Comparison of ENCODE assay signal across 11 mouse cellular contexts in the genomic region with DNA sequence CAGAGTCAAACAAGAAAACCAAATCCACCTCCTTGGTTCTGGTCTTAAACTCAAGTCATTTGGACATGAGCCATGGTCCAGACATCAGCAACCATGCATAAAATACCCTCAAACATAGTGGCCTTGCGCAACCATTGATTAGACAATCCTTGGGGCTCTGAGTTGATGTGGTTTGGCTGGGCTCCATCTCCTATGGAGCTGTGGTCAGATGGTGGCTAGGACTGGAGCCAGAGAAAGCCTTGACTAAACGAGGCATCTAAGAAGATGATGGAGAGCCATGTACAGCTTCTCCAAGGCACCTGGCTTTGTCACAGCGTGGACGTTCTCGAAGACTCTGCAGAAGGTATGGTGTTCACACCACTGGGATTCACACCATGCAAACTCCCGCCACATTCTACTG.
DNase-seq lines count a peak whose midpoint lies in the region; ATAC-seq and TF ChIP-seq lines count a peak whose summit lies in the region.
"Had no signal": no experiment of that assay in that cellular context is flagged by ENCODE, and none has a peak within 500 bp of the region (broad histone marks: within the 10 kb centered on the region; RNA-seq: fewer than 3 reads in every experiment).

No protein-coding gene starts in this region.

- ATAC-seq in embryonic facial prominence, embryonic 14.5 days (ENCODE audit: low read depth) = no peak
- ATAC-seq in midbrain, postnatal 0 days (ENCODE audit: low FRiP score) = no peak
- no peak for ATAC-seq in midbrain, embryonic 14.5 days (ENCODE audit: low FRiP score, low TSS enrichment)
- peak; percentile 97 for ATAC-seq in granulocyte monocyte progenitor cell, adult 5-6 weeks (replicated peaks; ENCODE audit: poor library complexity, severe bottlenecking)
- ATAC-seq in megakaryocyte, adult 5-6 weeks (ENCODE audit: poor library complexity, severe bottlenecking) = peak; percentile 30
- no peak for ATAC-seq in monocyte, adult 5-6 weeks (replicated peaks; ENCODE audit: insufficient number of reproducible peaks, low FRiP score, low TSS enrichment, poor library complexity, severe bottlenecking)
- ATAC-seq: intestine, postnatal 0 days had no signal

- no peaks in the 10 kb centered on the region for H3K36me3 ChIP-seq in embryonic facial prominence, embryonic 14.5 days (ENCODE audit: control insufficient read depth, insufficient read depth, low read length)
- H3K36me3 ChIP-seq in embryonic facial prominence, embryonic 10.5 days (replicated peaks) = peaks cover 46% of the 10 kb centered on the region
- H3K36me3 ChIP-seq in midbrain, postnatal 0 days (ENCODE audit: insufficient read depth, low read length) = no peaks in the 10 kb centered on the region
- H3K36me3 ChIP-seq in midbrain, embryonic 14.5 days (ENCODE audit: control insufficient read depth, insufficient read depth, low read length) = no peaks in the 10 kb centered on the region

- H3K4me3 ChIP-seq in embryonic facial prominence, embryonic 14.5 days (ENCODE audit: low read depth, low read length) = no peak overlapping the region
- no peak overlapping the region for H3K4me3 ChIP-seq in embryonic facial prominence, embryonic 10.5 days
- no peak overlapping the region for H3K4me3 ChIP-seq in midbrain, postnatal 0 days (ENCODE audit: low read depth, low read length)
- no peak overlapping the region for H3K4me3 ChIP-seq in midbrain, embryonic 14.5 days (replicated peaks; ENCODE audit: low read depth, low read length)

- peaks cover 43% of the 10 kb centered on the region for H3K4me1 ChIP-seq in embryonic facial prominence, embryonic 14.5 days (ENCODE audit: control insufficient read depth, insufficient read depth, low read length)
- H3K4me1 ChIP-seq in embryonic facial prominence, embryonic 10.5 days = peaks cover 66% of the 10 kb centered on the region
- H3K4me1 ChIP-seq in midbrain, postnatal 0 days (ENCODE audit: insufficient read depth, low read length) = peaks cover 28% of the 10 kb centered on the region
- peaks cover 55% of the 10 kb centered on the region for H3K4me1 ChIP-seq in midbrain, embryonic 14.5 days (ENCODE audit: control insufficient read depth, insufficient read depth, low read length)

- TF ChIP-seq CTCF in midbrain, postnatal 0 days (IDR thresholded peaks at IDR 0.05) = no peak

- no peak overlapping the region for H3K4me2 ChIP-seq in embryonic facial prominence, embryonic 14.5 days (ENCODE audit: low read depth, low read length)
- no peak overlapping the region for H3K4me2 ChIP-seq in midbrain, postnatal 0 days (ENCODE audit: low read depth, low read length, poor library complexity, severe bottlenecking)
- no peak overlapping the region for H3K4me2 ChIP-seq in midbrain, embryonic 14.5 days (ENCODE audit: low read length)

- no peaks in the 10 kb centered on the region for H3K27me3 ChIP-seq in embryonic facial prominence, embryonic 14.5 days (replicated peaks; ENCODE audit: control insufficient read depth, insufficient read depth, low read length)
- H3K27me3 ChIP-seq in embryonic facial prominence, embryonic 10.5 days (replicated peaks; ENCODE audit: low read depth, poor library complexity, severe bottlenecking) = peaks cover 10% of the 10 kb centered on the region; the same call in 1 of the 2 replicates
- H3K27me3 ChIP-seq in midbrain, postnatal 0 days (ENCODE audit: insufficient read depth, low read length) = no peaks in the 10 kb centered on the region
- H3K27me3 ChIP-seq in midbrain, embryonic 14.5 days (ENCODE audit: control insufficient read depth, insufficient read depth, low read length) = no peaks in the 10 kb centered on the region

- no peak overlapping the region for H3K27ac ChIP-seq in embryonic facial prominence, embryonic 14.5 days (replicated peaks; ENCODE audit: low read depth, low read length)
- H3K27ac ChIP-seq in embryonic facial prominence, embryonic 10.5 days (replicated peaks) = no peak overlapping the region
- no peak overlapping the region for H3K27ac ChIP-seq in midbrain, postnatal 0 days (ENCODE audit: low read depth, low read length)
- no peak overlapping the region for H3K27ac ChIP-seq in midbrain, embryonic 14.5 days (replicated peaks; ENCODE audit: low read depth, low read length)
- H3K27ac ChIP-seq: liver, embryonic 14.5 days had no signal

- 64% methylated on average over 6 of the region's 6 CpGs for WGBS in embryonic facial prominence, embryonic 14.5 days
- 95% methylated on average over 6 of the region's 6 CpGs for WGBS in embryonic facial prominence, embryonic 10.5 days
- 89% methylated on average over 6 of the region's 6 CpGs for WGBS in midbrain, postnatal 0 days
- 93% methylated on average over 6 of the region's 6 CpGs for WGBS in midbrain, embryonic 14.5 days

- no peaks in the 10 kb centered on the region for H3K9me3 ChIP-seq in embryonic facial prominence, embryonic 14.5 days (ENCODE audit: control insufficient read depth, low read length)
- H3K9me3 ChIP-seq in embryonic facial prominence, embryonic 10.5 days = no peaks in the 10 kb centered on the region
- no peaks in the 10 kb centered on the region for H3K9me3 ChIP-seq in midbrain, postnatal 0 days (ENCODE audit: low read length)
- no peaks in the 10 kb centered on the region for H3K9me3 ChIP-seq in midbrain, embryonic 14.5 days (ENCODE audit: control insufficient read depth, low read length)

- H3K9ac ChIP-seq in embryonic facial prominence, embryonic 14.5 days (ENCODE audit: low read depth, low read length) = no peak overlapping the region
- H3K9ac ChIP-seq in midbrain, postnatal 0 days (replicated peaks; ENCODE audit: low read length, poor library complexity, severe bottlenecking) = no peak overlapping the region
- no peak overlapping the region for H3K9ac ChIP-seq in midbrain, embryonic 14.5 days (replicated peaks; ENCODE audit: low read length)
- H3K9ac ChIP-seq: liver, embryonic 14.5 days had no signal

- DNase-seq in embryonic facial prominence, embryonic 14.5 days (ENCODE audit: low spot score) = peak; percentile 83
- no peak for DNase-seq in embryonic facial prominence, embryonic 10.5 days (ENCODE audit: low spot score)
- DNase-seq in midbrain, postnatal 0 days (ENCODE audit: low spot score) = peak; percentile 69
- no peak for DNase-seq in midbrain, embryonic 14.5 days
- DNase-seq in spleen, postnatal 4 days (ENCODE audit: low spot score in 2 of 2) = no peak
- DNase-seq: right cerebral cortex, postnatal 4 days had no signal

Comparison
In these comparisons a context has a peak if more than half of its experiments do, and no peak if none do; other contexts are left out.
1. DNase-seq: peak in embryonic facial prominence, embryonic 14.5 days (single experiment) and midbrain, postnatal 0 days (single experiment); none in embryonic facial prominence, embryonic 10.5 days (single experiment), midbrain, embryonic 14.5 days (single experiment) and spleen, postnatal 4 days (0 of 2).
2. ATAC-seq: peak in granulocyte monocyte progenitor cell, adult 5-6 weeks (single experiment) and megakaryocyte, adult 5-6 weeks (single experiment); none in embryonic facial prominence, embryonic 14.5 days (single experiment), midbrain, postnatal 0 days (single experiment), midbrain, embryonic 14.5 days (single experiment) and monocyte, adult 5-6 weeks (single experiment).